Mouse (Mus musculus): Measurements from ENCODE around the gene Mgst2.
A peak's percentile ranks its signal among the peaks of the same experiment; 100 is the strongest.

Mgst2 gene

DNA sequence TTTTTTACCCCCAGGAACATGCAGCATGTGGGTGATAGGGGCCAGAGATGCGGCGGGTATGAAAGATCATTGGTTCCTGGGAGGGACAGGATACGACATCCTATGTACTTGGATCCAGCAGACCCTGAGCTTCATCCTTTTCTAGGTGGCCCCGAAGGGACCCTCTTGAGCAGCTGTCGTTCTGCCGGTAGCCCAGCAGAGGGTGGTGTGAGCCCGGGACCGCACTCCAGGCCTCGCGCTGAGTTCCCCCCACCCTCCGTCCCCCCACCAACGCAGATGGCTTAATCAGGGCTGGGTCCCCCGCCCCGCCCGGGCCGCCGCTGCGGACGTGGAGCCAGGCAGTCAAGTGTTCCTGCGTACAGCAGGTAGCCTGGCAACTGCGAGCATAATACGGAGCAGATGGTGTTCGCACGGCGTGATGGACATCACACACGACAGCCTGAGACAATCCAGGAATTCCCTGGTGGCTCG is 41.2 kb downstream of the Mgst2 start:
- DNase-seq (ENCODE audit: low spot score in 2 of 2): peak; percentile 48 to 57

DNA sequence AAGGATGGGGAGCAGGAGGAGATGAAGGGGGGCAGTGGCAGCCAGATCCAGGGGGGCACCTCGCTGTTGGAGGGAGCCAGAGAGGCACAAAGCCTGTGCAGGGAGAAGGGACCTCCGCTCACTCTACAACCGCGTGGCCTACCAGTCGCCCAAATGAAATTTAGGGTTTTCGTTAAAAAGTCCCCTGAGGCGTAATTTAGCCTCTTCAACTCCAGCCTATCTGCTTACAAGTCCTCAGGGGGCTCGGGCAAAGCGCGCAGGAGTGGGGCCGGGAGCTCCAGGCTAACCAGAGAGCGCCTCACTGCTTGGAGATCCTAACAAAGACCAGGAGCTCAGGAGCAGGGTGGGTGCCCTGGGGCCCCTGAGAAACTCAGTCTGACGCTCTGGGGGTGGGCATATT is 41.8 kb downstream of the Mgst2 start:
- DNase-seq (ENCODE audit: low spot score in 2 of 2): no peak

DNA sequence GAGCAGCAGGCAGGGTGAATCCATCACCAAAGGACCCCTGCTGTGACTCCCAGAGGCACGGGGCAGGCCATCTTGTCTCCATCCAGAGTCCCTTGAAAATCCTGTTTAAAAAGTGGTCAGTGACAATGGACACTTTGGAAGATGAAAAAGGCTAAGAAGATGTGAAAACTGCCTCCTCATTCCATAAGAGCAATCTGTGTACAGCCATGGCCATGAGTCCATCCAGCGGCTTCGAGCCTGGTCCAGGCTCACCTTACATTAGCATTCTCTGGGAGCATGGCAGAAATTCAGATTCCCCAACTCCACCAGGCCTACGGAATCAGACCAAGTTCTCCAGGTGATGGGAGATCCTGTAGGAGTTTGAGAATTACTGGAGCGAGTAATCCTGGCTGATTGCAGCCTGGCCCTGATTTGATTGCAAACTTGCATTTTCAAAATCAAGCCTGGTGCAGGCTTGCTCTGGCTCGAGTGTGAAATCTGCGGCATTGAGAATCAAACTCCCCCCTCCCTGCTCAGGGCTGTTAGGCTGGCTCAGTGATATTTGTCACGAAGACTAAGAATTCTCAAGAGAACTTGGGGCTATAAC is 42.6 kb downstream of the Mgst2 start:
- no peak for DNase-seq (ENCODE audit: low spot score in 2 of 2)

DNA sequence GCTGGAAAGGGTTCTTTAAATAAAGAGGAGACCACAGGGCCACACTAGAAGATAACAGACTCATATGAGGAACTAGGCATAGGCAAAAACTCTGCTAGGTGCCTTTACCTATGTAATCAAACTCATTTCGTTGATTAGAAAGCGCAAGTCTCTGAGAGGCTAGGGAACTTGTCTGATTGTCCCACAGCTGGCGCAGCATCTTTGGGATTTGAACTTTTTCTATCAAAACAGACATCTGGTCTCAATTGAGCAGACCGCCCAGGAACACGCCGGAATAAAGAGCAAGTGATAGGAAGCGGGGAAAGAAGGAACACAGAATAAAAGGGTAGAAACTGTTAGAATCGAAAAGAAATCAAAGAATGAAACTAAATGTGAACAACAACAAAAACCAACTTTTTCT is 43.3 kb downstream of the Mgst2 start:
- DNase-seq (ENCODE audit: low spot score in 2 of 2): no peak

DNA sequence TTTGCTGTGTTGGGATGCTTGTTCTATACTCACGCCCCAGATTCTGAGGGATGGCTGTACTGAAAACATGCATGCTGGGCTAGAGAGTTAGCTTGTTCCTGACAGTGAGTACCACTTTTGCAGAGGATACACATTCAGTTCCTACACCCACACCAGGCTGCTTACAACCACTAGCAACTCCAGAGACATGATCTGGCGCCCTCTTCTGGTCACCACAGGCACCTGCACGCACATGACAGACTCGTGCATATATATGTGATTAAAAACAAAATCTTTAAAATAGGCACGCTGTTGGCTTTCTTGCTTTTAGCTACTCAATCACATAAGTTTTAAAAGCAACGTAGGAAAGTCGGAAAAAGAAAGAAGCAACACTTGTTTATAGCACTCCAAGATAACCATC is 45.1 kb downstream of the Mgst2 start:
- DNase-seq (ENCODE audit: low spot score in 2 of 2): no peak

DNA sequence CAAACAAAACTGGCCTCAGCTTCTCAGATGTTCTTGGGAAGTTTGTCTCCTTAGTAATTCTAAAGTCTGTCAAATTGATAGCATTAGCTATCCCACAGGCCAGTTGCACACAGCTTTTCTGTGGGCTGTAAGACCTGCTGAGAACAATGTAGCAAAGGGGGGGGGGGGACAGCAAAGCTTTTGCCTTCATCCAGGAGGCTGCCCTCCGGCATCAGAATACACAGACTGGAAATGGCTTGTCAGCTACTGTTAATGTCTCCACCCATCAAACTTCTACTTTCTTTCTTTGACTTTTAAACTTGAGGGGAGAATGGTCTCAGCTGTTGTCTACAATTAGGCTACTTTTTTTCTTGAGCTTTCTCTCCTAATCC is 48.2 kb downstream of the Mgst2 start:
- no peak for DNase-seq (ENCODE audit: low spot score in 2 of 2)

DNA sequence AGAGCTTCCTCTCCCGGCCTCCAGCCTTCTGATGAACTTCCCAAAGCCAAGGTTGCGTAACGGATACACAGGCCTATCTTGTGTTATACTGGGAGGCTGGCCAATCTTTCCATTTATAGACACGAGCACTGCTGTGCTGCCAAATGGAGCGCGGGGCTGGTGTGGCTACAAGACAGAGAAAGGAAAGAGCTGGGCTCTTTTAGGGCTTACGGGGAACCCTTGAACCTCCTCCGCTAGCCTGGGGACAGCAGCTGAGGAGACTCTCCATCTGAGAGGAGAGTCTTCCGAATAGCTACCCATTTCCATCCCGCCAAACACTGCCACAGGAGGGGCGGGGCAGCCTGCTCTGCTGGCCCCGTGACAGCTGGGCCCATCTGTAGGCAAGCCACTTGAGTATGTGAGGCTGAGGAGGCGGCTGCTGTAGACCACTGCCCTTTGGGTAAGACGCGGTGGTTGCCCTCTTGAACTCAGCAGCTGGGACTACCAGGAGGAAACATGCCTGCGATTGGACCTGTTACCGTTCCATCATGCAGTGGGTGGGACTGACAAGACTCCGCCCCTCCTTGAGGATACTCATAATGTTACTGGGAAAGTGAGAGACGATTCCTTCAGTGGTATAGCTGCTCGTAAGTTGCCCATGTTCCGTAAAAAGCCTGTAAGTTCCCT is 48.7 kb downstream of the Mgst2 start:
- peak; percentile 60 to 68 for DNase-seq (ENCODE audit: low spot score in 2 of 2)

DNA sequence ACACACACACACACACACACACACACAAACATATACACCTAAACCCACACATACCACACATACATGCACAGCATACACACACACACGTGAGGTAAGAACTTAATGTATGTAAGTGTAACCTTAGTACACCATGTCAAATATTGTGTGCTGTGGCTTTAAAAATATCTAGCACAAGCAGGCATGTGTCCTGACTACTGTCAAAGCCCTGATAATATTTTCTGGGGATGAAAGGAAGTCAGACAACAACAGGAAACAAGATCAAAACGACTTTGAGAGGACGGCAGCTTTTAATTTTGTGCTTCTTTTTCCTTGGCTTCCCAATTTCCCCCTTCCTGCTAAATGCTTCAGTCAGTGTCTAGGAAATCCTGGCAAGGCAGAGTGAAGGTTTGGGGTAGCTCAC is 52.2 kb downstream of the Mgst2 start:
- no peak for DNase-seq (ENCODE audit: low spot score in 2 of 2)

DNA sequence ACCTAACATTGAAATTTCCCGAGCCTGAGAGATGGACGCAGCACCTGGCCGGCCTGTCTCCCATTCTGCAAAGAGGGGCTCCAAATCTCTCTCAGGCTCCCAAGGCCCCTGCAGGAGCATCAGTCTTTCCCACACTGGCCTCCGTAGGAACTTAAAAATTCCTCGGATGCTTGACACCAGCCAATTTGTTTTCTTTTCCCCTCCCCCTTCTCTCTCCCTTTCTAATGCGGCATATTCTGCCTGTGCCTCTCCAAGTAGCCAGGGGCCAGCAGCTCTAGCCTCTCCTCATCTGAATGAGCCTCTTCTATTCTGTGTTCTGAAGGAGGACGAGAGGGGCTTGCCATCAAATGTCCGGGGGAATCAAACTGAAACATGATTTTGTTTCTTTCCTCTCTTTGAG is 53.1 kb downstream of the Mgst2 start:
- DNase-seq (ENCODE audit: low spot score in 2 of 2): no peak

DNA sequence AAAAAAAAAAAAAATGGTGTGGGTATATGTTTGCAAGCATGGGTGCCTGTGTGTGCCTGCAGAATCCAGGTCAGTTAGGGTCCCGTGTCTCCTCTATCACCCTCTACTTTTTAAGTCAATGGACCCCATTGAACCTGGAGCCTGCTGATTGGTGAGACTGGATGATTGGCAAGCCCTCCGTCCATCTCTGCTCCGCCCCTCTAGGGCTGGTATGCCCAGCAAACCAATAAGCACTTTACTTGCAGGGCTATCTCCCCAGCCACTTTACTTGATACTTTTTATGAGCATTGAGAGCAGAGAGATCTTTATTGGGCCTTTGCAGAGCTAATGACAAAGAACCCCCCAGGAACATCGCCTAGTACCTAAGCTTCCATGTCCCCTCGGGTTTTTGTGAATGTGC is 54.3 kb downstream of the Mgst2 start:
- no peak for DNase-seq (ENCODE audit: low spot score in 2 of 2)

DNA sequence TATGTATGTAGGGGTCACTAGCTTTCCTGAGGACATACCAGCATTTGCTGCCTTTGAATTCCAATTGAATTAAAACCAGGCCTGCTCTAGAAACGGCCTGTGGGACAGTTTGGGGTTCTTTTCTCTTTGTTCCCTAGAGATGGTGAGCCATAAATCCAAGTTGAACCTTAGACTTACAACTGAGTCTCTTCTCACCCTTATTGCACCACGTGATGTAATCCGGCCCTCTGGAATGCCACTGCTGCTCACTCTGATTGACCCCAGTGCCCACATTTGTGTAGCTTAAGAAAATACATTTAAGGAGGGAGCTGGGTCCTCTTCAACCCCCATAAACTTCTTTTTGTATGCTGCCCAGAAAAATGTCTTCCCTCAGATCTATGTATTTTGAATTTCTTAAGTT is 57.3 kb downstream of the Mgst2 start:
- DNase-seq (ENCODE audit: low spot score in 2 of 2): no peak

DNA sequence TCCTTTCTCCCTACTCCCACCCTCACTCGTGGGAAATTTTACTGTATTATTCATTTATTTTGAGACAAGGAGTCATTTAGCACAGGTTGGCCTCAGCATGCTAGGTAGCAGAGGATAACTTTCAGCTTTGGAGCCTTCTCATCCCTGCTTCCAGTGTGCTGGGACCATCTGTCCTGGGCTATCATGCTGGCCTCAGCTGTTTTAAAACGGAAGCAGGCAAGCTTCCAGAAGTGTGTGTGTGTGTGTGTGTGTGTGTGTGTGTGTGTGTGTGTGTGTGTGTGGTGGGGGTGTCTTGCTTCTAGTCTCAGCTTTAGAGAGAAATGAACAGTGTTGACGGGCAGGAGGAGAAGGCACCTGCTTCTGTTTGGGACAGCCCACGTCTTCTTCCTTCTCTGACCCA is 57.7 kb downstream of the Mgst2 start:
- DNase-seq (ENCODE audit: low spot score in 2 of 2): no peak

DNA sequence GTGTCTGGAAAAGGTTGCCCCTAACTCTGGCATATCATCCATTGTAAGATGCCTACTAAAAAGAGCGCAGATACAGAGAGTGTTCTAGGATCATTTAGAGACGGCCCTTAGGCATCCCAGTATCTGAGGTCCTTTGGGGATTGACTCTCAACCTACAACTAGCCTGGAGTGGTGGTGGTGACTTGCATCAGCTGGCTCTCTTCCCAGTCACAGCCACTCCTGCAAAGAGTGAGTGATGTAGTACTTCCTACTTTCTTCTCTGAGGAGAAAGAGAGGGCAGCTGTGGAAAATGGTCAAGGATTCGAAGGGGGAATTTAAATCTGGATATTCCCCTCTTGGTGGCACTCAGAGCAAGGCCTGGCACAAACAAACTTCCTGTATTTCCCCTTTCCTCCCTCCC is 59.2 kb downstream of the Mgst2 start:
- no peak for DNase-seq (ENCODE audit: low spot score in 2 of 2)

DNA sequence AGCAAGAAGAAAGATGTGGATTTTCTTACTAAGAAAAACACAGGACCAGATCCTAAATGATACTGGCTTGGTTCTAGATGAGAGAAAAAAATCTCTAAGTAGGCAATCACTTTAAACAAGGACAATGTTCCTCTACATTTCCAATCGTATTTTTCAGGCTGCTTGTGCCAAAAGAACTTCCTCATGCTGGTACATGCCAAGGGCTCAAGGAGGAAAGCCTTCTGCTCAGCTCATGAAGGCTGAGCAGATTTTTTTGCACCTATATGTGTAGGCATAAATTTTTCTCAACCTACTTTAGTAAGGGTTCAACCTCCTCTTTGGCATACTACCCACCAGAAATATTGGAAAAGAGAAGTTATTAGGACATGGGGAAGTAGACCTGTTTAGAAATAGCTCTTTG is 59.8 kb downstream of the Mgst2 start:
- DNase-seq (ENCODE audit: low spot score in 2 of 2): no peak

DNA sequence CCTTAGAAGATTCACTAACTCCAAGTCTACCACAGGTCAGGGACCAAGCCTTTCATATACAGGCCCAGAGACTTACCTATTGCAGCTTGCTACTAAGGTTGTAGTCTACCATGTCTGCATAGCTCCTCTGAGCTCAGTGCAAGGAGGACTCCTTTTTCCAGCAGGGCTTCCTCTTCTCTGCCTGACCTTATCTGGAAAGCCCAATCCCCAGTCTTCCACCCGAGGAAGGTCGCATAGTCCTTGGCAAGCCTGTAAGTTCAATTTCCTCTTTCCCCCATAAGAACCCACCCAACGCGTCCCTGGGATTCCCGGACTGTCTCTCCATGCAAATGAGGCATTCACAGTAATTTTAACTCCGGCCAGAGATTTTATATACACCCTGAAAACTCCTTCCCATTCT is 66.1 kb downstream of the Mgst2 start:
- DNase-seq (ENCODE audit: low spot score in 2 of 2): no peak

DNA sequence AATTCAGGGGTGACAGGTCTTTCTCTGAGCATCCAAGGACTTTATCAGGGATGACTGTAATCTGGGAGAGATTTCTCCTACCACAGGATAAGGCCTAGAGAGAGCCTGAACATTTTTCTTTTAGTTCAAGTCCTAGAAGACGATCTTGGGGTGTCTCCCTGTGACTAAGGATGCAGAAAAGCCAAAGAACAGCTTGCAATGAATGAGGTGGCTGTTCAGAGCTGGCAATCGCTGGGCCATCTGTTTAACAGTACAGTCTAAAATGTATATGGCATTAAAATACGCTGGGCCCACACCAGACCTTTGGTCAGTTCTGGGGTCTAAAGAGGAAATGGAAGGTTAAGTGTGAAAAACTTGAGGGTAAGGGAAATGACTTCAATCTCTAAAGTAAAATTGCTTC is 67.3 kb downstream of the Mgst2 start:
- DNase-seq (ENCODE audit: low spot score in 2 of 2): no peak

DNA sequence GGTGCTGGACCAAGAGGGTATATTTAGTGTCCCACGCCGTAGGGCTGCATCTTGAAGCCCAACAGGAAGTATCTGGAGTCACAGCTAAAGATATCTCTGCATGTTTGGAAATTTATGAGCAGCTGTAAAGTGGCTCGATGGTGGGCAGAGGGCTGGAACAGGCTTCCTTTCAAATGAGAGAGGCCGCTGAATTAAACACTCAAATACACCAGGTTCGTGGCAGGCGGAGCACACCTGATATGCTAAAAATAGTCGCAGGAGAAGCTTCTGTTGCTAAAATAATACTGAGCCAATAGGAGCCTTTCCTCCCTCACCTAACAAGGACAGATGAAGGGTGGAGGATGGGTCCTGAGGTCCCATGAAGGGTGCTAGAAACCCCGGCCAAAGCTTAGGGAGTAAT is 67.8 kb downstream of the Mgst2 start:
- no peak for DNase-seq (ENCODE audit: low spot score in 2 of 2)

DNA sequence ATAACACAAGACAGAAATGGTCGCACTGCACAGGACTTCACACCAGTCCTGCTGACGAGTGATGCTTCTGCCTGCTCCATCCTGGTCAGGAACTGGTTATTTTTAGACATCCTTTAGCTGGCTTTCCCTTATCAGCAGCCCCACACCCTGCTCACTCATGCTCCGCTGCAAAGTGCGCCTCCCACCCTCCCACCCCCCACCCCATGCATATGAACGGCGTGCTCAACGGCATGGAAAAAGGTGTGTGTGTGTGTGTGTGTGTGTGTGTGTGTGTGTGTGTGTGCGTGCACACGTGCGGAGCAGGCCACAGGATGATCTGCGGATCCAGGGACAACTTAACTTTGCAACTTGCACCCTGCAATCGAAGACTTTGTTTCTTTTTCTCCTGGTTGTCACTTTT is 68.3 kb downstream of the Mgst2 start:
- DNase-seq (ENCODE audit: low spot score in 2 of 2): peak; percentile 19 to 32

DNA sequence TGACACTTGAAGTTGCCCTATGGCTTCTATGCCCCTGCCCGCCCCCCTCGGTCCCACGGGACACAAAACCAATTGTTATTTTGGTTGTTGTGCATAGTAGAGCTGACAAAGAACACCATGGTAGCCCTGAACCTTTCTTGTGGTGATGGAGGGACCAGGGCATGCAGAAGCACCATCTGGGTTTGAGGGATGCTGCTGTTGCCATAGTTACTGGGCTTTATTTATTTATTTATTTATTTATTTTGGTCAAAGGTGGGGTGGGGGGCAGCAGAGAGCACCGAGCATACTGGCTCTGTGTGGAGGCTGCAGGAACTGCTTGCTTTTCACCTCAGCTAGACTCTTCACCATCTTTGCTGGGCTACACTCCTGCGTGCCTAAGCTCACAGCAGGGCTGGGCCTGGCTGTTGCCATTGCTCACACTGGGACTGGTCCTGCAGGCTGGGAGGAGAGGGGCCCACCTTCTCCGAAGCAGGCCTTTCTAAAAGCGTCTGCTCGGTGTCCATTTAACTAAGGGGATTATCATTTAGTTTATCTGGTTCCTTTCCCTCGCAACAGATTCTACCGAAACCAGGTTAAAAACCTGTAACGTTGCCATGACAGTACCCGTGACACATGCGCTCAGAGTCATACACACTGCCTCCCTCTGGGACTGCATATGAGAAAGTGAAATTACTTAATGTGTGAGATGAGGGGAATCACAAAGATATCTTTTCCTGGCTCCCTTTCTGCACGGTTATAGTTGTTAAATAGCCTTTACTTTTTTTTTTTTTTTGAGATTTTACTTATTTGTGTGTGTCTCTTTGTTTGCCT is 69.2 kb downstream of the Mgst2 start:
- DNase-seq (ENCODE audit: low spot score in 2 of 2): no peak

DNA sequence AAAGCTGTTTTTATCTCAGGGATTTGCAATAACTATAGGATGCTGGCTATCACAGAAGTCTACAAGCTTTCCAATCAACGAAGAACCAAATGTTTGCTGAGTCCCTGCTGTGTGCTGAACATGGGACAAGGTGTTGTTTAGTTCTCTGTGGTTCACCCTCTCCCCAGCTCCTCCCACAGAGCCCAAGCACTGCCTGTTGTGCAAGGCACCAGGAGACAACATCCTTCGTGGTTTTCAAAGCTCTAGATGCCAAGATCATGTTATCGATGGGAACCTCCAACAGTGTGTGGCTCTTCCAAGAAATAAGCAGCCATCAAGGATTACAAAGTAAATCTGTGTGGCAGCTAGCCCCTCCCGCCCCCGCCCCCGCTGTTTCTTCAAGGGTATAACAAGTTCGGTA is 70.5 kb downstream of the Mgst2 start:
- DNase-seq (ENCODE audit: low spot score in 2 of 2): no peak

DNA sequence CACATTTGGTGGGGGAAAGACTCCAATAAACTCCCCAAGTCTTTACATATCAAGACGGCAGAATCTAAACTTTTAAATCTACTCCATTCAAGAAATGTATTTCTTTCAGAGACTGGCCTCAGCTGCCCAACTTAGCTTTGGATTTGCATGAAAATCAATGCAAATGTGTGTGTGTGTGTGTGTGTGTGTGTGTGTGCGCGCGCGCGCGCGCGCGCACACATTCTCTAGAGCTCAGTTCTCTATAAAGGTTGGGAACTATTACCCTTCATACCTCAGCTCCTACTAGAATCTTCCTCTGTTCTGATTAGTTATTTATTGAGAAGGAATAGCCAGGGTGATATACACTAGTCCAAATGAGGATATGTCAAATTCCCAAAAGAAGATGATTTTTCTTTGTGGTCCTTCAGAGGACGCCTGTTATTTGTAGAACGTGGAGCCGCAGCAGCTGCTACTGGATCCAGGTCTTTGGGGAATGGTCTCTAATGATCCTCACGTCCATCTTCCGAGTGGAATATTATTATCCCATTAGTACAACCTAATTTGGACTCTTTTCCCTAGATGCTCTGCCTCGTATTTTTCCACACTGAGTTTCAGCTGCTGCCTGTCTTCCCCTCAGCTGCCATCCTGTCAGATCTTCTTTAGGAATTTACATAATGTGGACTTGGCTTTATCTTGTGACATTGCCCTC is 71.9 kb downstream of the Mgst2 start:
- DNase-seq (ENCODE audit: low spot score in 2 of 2): no peak

All from spleen, postnatal 36 days (tissue).